Mouse (Mus musculus) mesoderm, embryonic 11.5 days (tissue): ENCODE data around the gene Irs2.

ENCODE experiments used
- DNase-seq: peaks from one replicate; pipeline ENCODE4 v3.0.0-alpha.2; 2012; ENCODE audit warnings: low read depth, low spot score

Gene Irs2

DNA sequence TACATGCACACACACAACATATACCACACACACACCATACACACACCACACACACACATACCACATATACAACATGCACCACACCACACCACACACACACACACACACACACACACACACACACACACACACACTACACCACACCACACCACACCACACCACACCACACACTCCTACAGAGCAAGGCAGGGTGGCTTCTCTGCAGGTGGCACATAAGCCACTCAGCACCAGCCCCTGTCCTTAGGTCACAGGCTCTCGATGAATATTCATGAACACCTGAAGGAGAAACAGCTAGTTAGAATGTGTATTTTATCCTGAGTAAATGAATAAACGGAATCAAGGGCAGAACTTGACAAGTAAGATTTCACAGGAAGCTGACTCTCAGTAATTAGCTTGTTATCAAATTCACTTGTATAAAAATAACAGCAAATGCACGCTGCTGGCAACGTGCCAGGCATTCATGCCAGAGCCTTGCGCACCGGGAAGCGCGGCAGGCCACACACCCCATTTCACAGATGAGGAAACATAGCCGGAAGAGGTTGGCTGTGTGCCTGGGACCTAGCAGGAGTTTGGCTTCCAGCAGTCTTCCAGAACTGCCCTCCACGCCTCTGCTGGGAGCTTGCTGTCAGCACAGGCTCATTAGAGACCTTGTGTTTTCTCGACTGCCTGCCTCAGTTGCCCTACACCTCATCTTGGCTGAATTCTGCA is 54.8 kb downstream of the Irs2 start:
- no peak for DNase-seq

DNA sequence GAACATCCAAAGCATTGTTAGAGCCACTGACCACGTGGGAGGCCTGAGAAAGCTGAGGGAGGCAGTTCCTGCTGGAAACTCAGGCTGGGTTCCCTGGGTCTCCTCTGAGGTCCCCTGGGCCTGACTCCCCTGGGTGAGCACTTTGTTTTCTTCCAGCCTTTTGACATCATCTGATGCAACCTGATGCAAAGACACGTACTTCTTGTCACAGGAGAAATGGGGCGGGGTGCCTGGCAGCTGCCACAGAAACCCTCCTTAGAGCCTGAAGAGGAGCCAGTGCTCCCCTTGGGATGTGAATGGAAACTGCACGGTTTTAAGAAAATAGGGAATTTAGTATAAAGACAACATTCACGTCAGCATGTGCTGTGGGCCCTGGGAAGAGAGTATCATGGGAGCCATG is 55.6 kb downstream of the Irs2 start:
- DNase-seq, result no peak

DNA sequence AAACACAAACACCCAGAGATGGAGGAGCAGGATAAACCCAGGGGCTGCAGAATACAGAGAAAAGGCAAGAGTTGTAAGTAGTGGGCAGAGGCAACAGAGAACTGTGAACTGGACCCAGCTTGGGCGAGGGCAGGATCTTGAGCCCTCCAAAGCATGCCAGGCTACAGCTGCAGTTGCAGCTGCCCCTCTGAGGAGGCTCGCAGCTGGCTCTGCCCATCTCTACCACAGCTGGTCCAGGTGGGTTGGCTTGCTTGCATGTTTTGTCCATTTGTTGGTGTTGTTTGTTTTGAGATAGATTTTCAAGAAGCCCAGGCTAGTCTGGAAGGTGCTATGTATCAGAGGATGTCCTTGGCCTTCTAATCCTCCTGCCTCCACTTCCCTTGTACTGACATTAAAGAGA is 56.0 kb downstream of the Irs2 start:
- DNase-seq, result no peak

DNA sequence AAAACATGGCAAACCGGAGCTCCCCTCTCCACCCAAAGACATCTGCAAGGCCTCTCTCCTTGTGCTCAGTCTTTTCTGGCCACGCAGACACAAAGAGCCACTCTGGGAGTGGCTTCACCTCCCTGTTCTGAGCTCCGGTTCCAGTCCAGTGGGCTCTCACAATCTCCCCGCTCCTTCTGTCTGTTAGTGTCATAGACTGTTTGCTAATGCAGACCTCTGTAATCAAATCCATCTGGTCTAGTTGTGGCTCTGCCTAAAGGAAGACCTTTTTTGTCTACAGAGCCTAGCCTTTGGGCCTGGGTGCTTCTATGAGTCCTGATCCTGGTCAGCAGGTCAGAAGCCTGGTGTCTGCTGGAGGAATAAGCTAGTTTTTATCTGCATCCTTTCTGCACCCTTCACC is 56.7 kb downstream of the Irs2 start:
- DNase-seq, result no peak

DNA sequence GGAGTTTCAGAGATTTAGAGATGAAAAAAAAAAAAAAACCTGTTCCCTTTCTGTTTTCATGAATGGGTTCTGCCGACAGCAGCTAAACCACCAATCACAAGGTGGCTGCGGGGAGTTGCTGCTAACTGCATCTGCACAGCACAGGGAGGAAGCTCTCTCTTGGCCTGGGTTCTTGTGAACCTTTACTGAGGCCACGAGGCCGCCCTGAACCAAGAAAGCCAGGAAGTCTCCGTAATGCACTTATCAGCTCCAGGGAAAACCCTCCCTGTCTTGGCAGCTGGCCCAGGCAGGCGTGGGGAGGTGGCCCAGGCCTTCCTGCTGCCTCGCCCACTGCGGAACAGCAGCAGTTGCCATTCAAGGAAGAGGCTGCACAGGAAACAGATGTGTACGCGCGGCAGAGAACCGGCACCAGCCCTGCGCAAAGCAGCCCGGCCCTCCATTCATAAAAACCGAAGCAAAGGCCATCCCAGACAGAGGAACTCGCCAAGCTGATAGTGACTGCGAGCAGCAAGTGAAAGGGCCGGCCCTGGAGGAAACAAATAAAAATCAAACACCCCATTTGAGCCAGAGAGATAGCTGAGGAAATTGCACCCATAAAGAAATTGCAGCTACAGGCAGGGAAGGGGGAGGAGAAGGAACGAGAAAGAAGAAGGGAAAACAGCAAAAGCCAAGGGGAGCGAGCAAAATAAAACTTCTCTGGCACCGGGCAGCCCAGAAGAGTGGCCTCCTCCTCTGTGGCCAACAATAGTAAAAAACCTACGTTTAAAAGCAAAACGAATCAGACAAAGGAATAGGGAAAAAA is 62.1 kb downstream of the Irs2 start:
- peak; percentile 81 for DNase-seq

DNA sequence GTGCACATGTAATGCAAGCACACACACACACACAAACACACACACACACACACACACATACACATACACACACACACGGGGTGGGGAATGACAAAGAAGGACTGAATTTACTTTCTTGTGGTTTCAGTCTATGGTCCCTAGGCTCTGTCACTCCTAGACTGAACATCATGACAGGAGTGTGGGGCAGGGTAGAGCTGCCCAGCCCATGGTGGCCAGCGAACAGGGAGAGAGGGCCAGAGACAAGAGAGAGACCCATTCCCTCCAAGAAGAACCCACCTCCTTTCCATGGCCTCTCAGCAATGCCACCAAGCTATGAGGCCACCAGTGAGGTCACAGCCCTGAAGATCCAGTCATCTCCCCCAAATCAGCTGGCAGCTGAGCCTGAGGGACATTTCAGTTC is 62.8 kb downstream of the Irs2 start:
- no peak for DNase-seq

DNA sequence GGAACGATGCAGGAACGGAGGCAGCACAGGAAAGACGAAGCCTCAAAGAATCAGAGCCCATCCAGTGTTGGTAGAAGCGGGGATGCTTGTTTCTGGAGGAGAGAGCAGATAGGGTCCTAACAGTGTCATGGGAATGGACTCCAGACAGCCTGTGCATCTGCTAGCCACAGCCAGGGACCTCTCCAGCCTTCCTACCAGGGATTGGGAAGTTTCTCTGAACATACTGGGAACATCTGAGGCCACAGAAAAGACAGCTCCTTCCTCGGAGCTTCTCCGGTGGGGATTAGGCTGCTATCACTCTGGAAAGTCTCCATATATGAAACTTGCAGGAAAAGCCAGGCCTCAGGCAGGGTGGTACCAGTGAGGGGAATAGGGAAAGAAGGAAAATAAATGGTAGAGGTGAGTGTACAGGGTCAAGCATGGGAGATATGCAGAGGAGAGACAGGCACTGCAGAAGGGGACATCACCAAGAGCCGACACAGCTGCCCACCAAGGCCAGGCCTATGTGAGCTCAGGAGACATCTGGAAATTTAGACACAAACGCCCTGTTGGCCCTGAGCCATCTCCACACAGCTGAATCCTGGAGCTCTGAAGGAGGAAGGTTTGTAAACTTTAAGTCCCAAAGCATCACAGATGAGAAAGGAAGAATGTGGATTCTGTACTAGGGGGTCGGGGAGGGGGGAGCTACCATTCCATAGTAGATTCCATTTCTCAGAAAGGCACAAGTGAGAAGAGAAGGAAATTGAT is 64.8 kb downstream of the Irs2 start:
- DNase-seq, result no peak

DNA sequence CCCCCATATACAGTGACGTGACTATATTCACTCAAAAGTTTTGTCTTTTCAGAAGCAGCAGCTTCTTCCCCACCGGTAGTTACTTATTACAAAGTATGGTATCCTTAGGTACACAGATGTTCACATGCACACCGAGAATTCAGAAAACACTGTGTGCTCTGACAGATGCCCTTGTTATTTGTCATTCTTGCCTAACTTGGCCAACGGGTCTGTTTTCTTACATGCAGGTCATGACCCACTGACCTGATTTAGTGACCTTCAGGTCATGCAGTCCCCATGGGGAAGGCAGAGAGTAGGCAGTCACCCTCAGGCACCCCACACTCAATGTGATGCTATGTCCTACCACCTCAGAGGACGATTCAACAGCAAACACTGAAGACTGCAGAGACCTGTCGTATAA is 68.4 kb downstream of the Irs2 start:
- no peak for DNase-seq

DNA sequence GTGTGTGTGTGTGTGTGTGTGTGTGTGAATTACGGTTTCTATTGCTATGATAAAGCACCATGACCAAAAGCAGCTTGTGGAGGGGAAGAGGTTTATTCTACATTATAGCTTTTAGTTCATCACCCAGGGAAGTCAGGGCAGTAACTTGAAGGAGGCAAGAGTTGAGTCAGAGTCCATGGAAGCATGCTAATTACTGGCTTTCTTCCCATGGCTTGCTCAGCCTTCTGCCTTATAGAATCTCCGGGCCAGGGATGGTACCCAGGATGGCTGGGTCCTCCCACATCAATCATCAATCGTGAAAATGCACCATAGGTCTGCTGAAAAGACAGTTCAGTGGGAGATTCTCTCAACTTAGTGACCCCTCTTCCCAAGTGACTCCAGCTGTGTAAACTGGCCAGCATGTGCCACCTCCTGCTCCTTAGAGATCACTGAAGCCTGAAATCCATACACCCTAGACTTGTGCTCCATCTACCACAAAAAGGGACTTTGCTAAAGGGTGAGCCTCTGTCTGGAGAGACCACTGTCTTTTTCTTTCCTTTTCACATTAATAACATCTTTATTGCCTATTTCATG is 69.0 kb downstream of the Irs2 start:
- no peak for DNase-seq

DNA sequence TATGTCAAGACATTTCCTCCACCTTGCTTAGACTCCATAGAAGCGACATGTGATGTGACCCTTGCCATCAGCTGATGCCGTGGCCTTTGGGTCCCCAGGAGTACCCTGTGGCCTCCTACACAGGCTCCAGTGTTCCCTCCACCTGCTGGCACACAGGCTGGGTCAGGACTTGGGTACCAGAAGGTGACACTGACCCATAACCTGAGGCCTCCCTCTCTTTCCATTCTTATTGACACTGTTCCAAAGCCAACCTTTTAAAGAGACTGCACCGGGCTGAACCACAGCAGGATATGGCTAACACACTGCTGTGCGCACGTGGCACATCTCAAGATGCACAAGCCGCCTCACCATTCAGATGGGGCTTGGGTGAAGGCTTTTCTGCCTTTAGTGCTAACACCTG is 70.0 kb downstream of the Irs2 start:
- no peak for DNase-seq

DNA sequence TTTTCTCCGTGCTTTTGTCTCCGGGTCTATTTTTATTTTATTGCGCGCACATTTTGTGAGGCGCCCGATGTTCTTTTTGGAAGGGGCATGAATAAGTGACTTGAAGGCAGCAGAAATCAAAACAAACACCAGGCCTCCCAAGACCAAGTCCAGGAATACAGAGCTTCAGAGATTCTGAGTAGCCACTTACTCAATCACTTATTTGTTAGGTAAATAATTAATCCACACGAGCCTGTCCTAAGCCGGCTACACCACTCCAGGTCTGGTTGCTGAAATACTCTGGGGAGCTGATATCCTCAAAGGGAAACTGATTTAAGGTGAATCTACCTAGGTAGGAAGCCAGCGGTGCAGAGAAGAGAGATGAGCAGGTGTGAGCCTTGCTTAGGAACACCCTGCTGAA is 71.6 kb downstream of the Irs2 start:
- DNase-seq, result no peak

DNA sequence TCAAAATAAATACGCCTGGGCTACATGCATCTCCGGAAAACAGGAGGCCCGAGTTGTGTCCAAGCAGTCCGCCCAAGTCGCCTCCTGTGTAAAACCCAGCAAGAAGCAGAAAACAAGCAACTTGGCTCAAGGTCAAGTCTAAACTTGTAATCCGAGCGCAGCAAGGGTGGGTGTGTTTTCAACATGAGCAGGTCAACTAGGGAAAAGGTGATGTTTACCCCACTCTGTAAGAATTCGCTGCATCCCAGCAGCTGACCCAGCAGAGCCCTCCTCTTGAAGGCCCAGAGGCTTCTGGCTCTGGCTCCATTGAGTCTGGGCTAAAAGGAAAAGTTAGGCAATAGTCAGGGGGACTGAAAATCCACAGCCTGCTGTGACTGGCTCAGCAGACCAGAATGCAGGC is 73.0 kb downstream of the Irs2 start:
- no peak for DNase-seq
